Mouse (Mus musculus): ENCODE measurements around the gene Rab30. TPM values are rescaled to one million over a fixed set of nuclear protein-coding genes. Genes with fewer than 3 reads are reported as not detected.

The Rab30 gene
- total and polyA plus RNA-seq, 3 experiments: 39.1 to 105 (median 66.2) TPM

DNA sequence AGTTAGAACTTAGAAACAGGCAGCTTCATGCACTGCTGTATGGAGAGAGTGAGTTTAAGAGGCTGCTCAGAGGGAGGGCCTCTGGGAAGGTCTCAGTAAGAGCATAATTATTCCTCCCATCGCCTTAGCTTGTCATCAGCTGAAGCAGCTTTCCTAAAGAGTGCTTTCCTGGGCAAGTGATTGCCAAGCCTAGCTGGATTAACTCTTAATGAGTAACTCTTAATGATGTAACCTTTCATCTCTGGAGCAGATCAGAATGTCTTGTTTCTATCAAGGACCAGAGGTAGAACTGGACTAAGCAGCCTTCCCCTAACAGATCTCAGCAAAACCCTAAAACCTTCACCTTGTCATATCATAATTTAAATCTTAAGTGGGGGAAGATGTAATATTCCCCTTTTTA is 61.8 kb downstream of the Rab30 start:
- in situ Hi-C loops (cut with MboI; ENCODE audit: low pct_ligation_motif_present, low pct_unique_long_range_greater_than_20kb, low sequenced_read_pairs): no loop called here
- Histone ChIP-seq H3K4me3 (replicated peaks in 1 of 3; ENCODE audit: low read depth in 2 of 3, low read length in 2 of 3, poor library complexity in 1 of 3) (no peak overlapping the region), H3K27me3 (replicated peaks) (no peaks in the 10 kb centered on the region), H3K9ac (ENCODE audit: insufficient read depth, low read depth) (no peak overlapping the region), H3K36me3 (replicated peaks in 1 of 2; ENCODE audit: control insufficient read depth in 1 of 2, insufficient read depth in 1 of 2, low read length in 1 of 2) (no peaks in the 10 kb centered on the region), H3K27ac (ENCODE audit: insufficient read depth, low read depth) (no peak overlapping the region), H3K4me2 (ENCODE audit: insufficient read depth, low read depth, poor library complexity, severe bottlenecking) (no peak overlapping the region), H3K4me1 (ENCODE audit: control insufficient read depth in 1 of 2, insufficient read depth in 2 of 2) (peaks cover 6 to 67% of the 10 kb centered on the region in 2 experiments; a peak in 3 of 4 replicates), H3K79me2 (replicated peaks; ENCODE audit: control insufficient read depth, extremely low read depth, insufficient read depth, poor library complexity, severe bottlenecking) (no peaks in the 10 kb centered on the region), H3K9me3 (replicated peaks; ENCODE audit: low read length) (no peaks in the 10 kb centered on the region)
- dilution Hi-C loops (cut with MboI; ENCODE audit: extremely low pct_ligation_motif_present, extremely low pct_unique_long_range_greater_than_20kb, low sequenced_read_pairs): no loop called here
- DNase-seq (ENCODE audit: extremely low read depth): no peak
- TF ChIP-seq ZC3H11A (IDR thresholded peaks at IDR 0.05; ENCODE audit: low read depth, low read length) (no peak), NELFE (IDR thresholded peaks at IDR 0.05; ENCODE audit: low read depth, low read length) (no peak), EP300 (IDR thresholded peaks at IDR 0.05; ENCODE audit: low read length) (no peak), KAT2A (IDR thresholded peaks at IDR 0.05; ENCODE audit: insufficient replicate concordance, low read length) (no peak), MAFK (IDR thresholded peaks at IDR 0.05; ENCODE audit: insufficient replicate concordance, low read length) (no peak), POLR2AphosphoS2 (IDR thresholded peaks at IDR 0.05; ENCODE audit: low read depth, low read length) (no peak), ETS1 (conservative IDR thresholded peaks at IDR 0.05; ENCODE audit: low read depth, low read length) (no peak)

DNA sequence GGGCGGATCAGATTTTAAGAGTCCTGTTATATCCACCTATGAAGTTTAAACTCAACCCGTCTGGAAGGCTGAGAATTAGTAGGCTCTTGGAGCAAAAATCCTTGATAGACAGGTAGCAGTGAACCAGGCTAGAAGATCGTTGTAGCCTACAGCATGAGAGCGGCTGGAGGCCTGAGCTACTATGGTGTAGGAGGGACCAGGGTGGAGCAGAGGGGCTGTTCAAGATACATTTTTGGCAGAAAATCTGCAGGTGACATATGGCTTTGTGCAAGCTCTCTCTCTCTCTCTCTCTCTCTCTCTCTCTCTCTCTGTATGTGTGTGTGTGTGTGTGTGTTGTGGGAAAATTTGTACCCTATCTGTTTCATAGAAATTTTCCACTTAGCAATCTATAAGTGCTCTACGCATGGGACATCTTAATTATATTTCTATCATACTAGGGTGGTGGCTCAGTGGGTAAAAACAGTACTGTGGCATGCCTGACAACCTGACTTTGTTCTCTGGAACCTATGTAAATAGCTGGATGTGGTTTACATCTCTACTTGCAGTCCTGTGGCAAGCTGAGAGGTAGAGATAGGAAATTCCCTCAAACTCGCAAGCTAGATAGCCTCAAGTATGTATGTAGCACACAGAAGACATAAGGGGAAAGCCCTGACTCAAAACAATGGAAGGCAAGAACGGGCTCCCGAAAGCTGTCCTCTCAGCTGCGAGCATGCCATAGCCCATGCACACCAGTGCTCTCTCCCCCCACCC is 63.7 kb downstream of the Rab30 start:
- H3K27me3 ChIP-seq (replicated peaks): no peaks in the 10 kb centered on the region
- no peak overlapping the region for H3K9ac ChIP-seq (ENCODE audit: insufficient read depth, low read depth)
- H3K27ac ChIP-seq (ENCODE audit: insufficient read depth, low read depth): no peak overlapping the region
- in situ Hi-C loops (cut with MboI; ENCODE audit: low pct_ligation_motif_present, low pct_unique_long_range_greater_than_20kb, low sequenced_read_pairs) (no loop called here), dilution Hi-C loops (cut with MboI; ENCODE audit: extremely low pct_ligation_motif_present, extremely low pct_unique_long_range_greater_than_20kb, low sequenced_read_pairs) (no loop called here)
- TF ChIP-seq GABPA (IDR thresholded peaks at IDR 0.05; ENCODE audit: insufficient replicate concordance, low read depth, low read length) (no peak), TCF12 (IDR thresholded peaks at IDR 0.05; ENCODE audit: low read depth, low read length) (peak; percentile 35; the same call in 1 of the 2 replicates), BHLHE40 (IDR thresholded peaks at IDR 0.05; ENCODE audit: low read depth, low read length) (peak; percentile 43), MEF2A (IDR thresholded peaks at IDR 0.05; ENCODE audit: borderline replicate concordance, low read depth, low read length) (peak; percentile 52; the same call in 1 of the 2 replicates), EP300 (IDR thresholded peaks at IDR 0.05; ENCODE audit: low read length) (peak; percentile 71), ETS1 (conservative IDR thresholded peaks at IDR 0.05; ENCODE audit: low read depth, low read length) (peak; percentile 54), CHD2 (IDR thresholded peaks at IDR 0.05; ENCODE audit: low read length) (0 out of 2 replicates have a peak, but pooled peaks have one; percentile 30), MYC (IDR thresholded peaks at IDR 0.05; ENCODE audit: low read depth, low read length) (no peak)
- no peaks in the 10 kb centered on the region for H3K79me2 ChIP-seq (replicated peaks; ENCODE audit: control insufficient read depth, extremely low read depth, insufficient read depth, poor library complexity, severe bottlenecking)
- peaks cover 6 to 64% of the 10 kb centered on the region in 2 experiments; a peak in 3 of 4 replicates for H3K4me1 ChIP-seq (ENCODE audit: control insufficient read depth in 1 of 2, insufficient read depth in 2 of 2)
- H3K36me3 ChIP-seq (replicated peaks in 1 of 2; ENCODE audit: control insufficient read depth in 1 of 2, insufficient read depth in 1 of 2, low read length in 1 of 2): no peaks in the 10 kb centered on the region
- no peak overlapping the region for H3K4me3 ChIP-seq (replicated peaks in 1 of 3; ENCODE audit: low read depth in 2 of 3, low read length in 2 of 3, poor library complexity in 1 of 3)
- DNase-seq (ENCODE audit: extremely low read depth): peak; percentile 45
- H3K9me3 ChIP-seq (replicated peaks; ENCODE audit: low read length): no peaks in the 10 kb centered on the region
- peak overlapping the region; percentile 11; the same call in 1 of the 2 replicates for H3K4me2 ChIP-seq (ENCODE audit: insufficient read depth, low read depth, poor library complexity, severe bottlenecking)
